Mouse (Mus musculus) heart, embryonic 11.5 days (tissue): Measurements from ENCODE around the gene BC004004. TPM values are rescaled to one million over a fixed set of nuclear protein-coding genes. Genes with fewer than 3 reads are reported as not detected.
"Not testable (repeated sequence)": the region's sequence is repeated elsewhere in the genome, so short reads cannot be mapped to it uniquely, and the experiment has no call there.

Source experiments
- ATAC-seq: fragments of 200-750 bp; cut with Nextera tagmentation; replicated peaks from 2 replicates; pipeline ENCODE4 v1.8.0; 2017; ENCODE audit warnings: moderate library complexity; ENCODE audit not compliant: insufficient number of reproducible peaks, low FRiP score, low TSS enrichment
- H3K27ac ChIP-seq: fragments of 300-500 bp; sonication (generic); 2 replicates; pipeline ENCODE4 v1.5.1; 2014; ENCODE audit warnings: mild to moderate bottlenecking, low read depth, low read length
- H3K27me3 ChIP-seq: fragments of 300-500 bp; sonication (generic); 2 replicates; pipeline ENCODE4 v1.6.1; 2014; ENCODE audit warnings: mild to moderate bottlenecking, low read length, mixed read lengths; ENCODE audit not compliant: control insufficient read depth, insufficient read depth
- H3K36me3 ChIP-seq: fragments of 300-500 bp; sonication (generic); 2 replicates; pipeline ENCODE4 v1.6.1; 2014; ENCODE audit warnings: mild to moderate bottlenecking, low read length, moderate library complexity, mixed read lengths; ENCODE audit not compliant: control insufficient read depth, insufficient read depth
- H3K4me1 ChIP-seq: fragments of 300-500 bp; sonication (generic); 2 replicates; pipeline ENCODE4 v1.6.1; 2014; ENCODE audit warnings: low read length; ENCODE audit not compliant: control insufficient read depth, insufficient read depth
- H3K4me2 ChIP-seq: fragments of 300-500 bp; sonication (generic); 2 replicates; pipeline ENCODE4 v1.6.1; 2014; ENCODE audit warnings: mild to moderate bottlenecking, moderate library complexity
- H3K4me3 ChIP-seq: fragments of 300-500 bp; sonication (generic); 2 replicates; pipeline ENCODE4 v1.5.1; 2014; ENCODE audit warnings: low read depth, low read length
- H3K9ac ChIP-seq: fragments of 300-500 bp; sonication (generic); 2 replicates; pipeline ENCODE4 v1.6.1; 2014; ENCODE audit warnings: mild to moderate bottlenecking, low read depth, low read length, moderate library complexity
- H3K9me3 ChIP-seq: fragments of 300-500 bp; sonication (generic); replicated peaks from 2 replicates; pipeline ENCODE4 v1.6.1; 2016; ENCODE audit warnings: low read length; ENCODE audit not compliant: control insufficient read depth
- WGBS: fragments of 180-500 bp; shearing (Covaris S2); extraction: QIAGEN DNeasy Blood & Tissue Kit; methylation state at CpG from one replicate; pipeline ENCODE4 v1.1.7; 2014; ENCODE audit not compliant: insufficient replicate concordance; 5-methylcytosine and 5-hydroxymethylcytosine counted together
- polyA plus RNA-seq: library from polyadenylated mRNA; unstranded; fragments of >200 nt; fragmentation: Nextera tagmentation; extraction: Ambion mirVana; gene quantifications from 2 replicates; pipeline ENCODE4 v1.2.1, GENCODE M21; 2014

Gene BC004004
- polyA plus RNA-seq, 1 experiment from 2014 or later = 90.6 TPM

DNA sequence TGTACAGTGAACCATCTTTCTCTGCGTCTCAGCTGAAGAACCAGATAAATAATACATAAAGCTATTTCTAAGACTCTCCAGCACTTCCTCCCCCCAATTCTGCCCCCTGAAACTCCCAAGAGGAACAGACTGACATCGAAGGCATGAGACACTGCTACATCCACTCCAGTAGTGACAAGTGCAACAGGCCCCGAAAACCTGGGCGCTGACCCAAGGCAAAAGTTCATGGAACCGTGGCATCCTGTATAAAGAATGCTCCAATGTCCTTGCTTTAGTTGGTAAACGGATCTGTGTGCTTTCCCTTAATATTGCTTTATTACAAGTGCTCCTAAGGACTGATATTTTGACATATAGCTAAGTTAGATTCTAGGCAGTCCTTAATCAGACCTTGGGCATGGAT lies 13.8 kb upstream of the BC004004 start:
- not testable (repeated sequence) for H3K27me3 ChIP-seq, H3K4me3 ChIP-seq, ATAC-seq, H3K9me3 ChIP-seq, H3K9ac ChIP-seq, H3K4me2 ChIP-seq
- 93% methylated on average over 6 of the region's 6 CpGs for WGBS
- Histone ChIP-seq H3K36me3 (peaks cover 19% of the 10 kb centered on the region), H3K4me1 (peaks cover 68% of the 10 kb centered on the region), H3K27ac (peak overlapping the region; percentile 95)

DNA sequence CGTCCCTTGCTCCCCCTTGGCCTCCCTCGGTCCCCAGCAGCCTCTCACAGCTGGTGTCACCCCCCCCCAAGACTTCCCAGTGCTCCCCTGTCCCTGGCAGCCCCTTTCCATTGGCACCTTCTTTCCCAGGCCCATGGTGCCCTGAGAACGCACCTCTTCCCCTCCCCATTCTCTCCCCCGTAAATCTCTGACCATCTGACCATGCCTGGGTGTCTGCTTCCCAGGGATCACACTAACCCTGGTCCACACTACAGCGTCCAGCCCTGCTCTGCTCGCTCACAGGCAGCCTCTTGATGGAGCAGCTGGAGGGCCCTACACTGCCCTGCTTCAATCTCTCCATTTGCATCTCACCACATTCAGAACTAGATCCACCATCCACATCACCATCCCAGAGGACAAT lies 12.1 kb upstream of the BC004004 start:
- peak overlapping the region; percentile 33 for H3K4me2 ChIP-seq
- H3K27ac ChIP-seq = peak overlapping the region; percentile 88
- no peaks in the 10 kb centered on the region for H3K9me3 ChIP-seq
- no peak overlapping the region for H3K4me3 ChIP-seq
- H3K36me3 ChIP-seq = peaks cover 21% of the 10 kb centered on the region
- 66% methylated on average over 6 of the region's 6 CpGs for WGBS
- no peaks in the 10 kb centered on the region for H3K27me3 ChIP-seq
- H3K9ac ChIP-seq = 0 out of 2 replicates have a peak overlapping the region, but pooled peaks have one; percentile 8
- peaks cover 54% of the 10 kb centered on the region for H3K4me1 ChIP-seq
- no peak for ATAC-seq

DNA sequence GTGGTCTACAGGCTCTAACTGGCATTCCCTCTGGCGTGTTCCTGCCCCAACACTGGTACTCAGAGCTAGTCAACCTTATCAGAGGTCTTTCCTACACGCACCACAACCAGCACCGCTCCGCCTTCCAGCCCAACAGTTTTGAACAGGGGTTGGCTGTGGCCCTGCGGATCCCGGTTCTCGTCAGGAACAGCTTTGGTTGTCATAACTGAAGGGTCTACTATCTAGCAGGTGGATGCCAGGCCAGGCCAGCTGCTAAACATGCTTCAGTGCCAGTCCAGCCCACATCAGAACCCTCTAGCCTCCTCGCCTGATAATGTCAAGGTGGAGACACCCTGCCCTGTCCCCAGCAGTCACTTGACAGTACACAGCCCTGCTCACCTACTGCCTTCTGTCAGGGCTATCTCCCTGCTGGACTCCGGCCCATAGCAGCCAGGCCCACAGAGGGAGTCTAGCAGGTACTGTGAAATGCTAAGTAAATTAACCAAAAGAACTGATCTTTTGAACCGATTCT lies 11.5 kb upstream of the BC004004 start:
- Histone ChIP-seq H3K4me2 (peak overlapping the region; percentile 33), H3K36me3 (peaks cover 20% of the 10 kb centered on the region), H3K9me3 (no peaks in the 10 kb centered on the region), H3K27me3 (no peaks in the 10 kb centered on the region), H3K4me1 (peaks cover 49% of the 10 kb centered on the region), H3K9ac (0 out of 2 replicates have a peak overlapping the region, but pooled peaks have one; percentile 8), H3K4me3 (no peak overlapping the region), H3K27ac (peak overlapping the region; percentile 88)
- WGBS = 68% methylated on average over 10 of the region's 10 CpGs
- peak; percentile 65 for ATAC-seq

DNA sequence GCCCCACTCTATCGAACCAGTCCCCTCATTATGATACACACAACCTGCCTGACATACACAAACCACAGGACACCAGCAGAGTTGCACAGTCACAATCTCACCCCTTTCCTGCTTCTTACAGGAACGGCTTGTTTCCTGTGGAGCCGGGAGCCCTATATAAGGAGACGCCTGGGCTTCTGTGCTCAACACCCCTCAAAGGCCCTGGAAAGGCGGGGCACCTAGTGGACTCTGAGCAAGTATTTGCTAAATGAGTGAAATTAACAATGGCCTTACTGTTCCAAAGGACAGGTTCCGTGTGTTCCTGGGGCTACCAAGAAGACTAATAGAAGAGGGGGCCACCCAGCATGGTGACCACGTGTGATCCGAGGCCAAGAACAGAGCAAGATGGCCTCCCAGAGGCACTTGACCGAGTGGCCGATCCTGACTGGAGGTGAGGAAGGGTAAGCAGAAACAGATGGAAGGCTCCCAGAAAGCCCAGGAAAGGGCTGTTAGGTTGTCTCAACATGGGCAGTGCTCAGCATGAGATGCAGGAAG lies 10.5 kb upstream of the BC004004 start:
- no peak overlapping the region for H3K9ac ChIP-seq
- no peaks in the 10 kb centered on the region for H3K27me3 ChIP-seq
- ATAC-seq = no peak
- H3K36me3 ChIP-seq = peaks cover 16% of the 10 kb centered on the region
- peaks cover 49% of the 10 kb centered on the region for H3K4me1 ChIP-seq
- peak overlapping the region; percentile 88 for H3K27ac ChIP-seq
- whole genome bisulfite sequencing = 81% methylated on average over 10 of the region's 10 CpGs
- H3K4me2 ChIP-seq = no peak overlapping the region
- H3K4me3 ChIP-seq = no peak overlapping the region
- no peaks in the 10 kb centered on the region for H3K9me3 ChIP-seq

DNA sequence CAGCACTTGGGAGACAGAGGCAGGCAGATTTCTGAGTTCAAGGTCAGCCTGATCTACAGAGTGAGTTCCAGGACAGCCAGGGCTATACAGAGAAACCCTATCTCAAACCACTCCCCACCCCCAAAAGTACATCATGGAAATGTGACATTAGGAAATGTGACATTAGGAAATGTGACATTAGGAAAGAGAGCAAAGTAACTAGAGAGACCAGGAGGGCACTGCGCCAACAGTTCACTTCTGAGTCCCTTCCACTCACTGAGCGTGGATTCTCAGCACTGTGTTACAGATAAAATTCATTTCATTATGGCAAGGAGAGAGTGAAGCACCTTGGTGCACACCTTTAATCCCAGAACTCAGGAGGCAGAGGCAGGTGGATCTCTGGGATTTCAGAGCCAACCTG lies 9.7 kb upstream of the BC004004 start:
- H3K27ac ChIP-seq = no peak overlapping the region

DNA sequence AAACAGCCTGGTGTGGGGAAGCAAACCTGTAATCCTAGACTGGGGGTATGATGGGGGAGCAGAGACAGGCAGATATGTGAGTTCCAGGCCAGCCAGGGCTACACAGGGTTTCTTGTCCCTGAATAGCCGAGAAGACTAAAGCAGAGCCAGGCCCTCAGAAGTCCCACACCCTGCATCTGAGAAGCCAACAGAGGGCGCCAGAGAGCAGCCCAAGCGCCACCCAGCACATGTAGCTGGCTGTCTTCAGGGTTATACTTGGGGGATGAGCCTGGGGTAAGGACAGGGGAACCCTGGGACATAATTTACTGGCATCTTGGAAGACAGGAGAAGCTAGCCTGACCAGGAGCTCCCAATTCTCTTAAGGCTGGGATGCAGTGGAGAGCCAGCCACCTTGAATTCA lies 9.1 kb upstream of the BC004004 start:
- Histone ChIP-seq H3K4me2 (no peak overlapping the region), H3K27me3 (no peaks in the 10 kb centered on the region), H3K4me1 (peaks cover 46% of the 10 kb centered on the region), H3K27ac (no peak overlapping the region), H3K9ac (no peak overlapping the region), H3K36me3 (peaks cover 16% of the 10 kb centered on the region), H3K9me3 (no peaks in the 10 kb centered on the region), H3K4me3 (no peak overlapping the region)
- WGBS = 9% methylated on average over 3 of the region's 3 CpGs
- no peak for ATAC-seq

More for the DNA sequence above, 9.7 kb upstream of the BC004004 start:
- no peaks in the 10 kb centered on the region for H3K9me3 ChIP-seq
- H3K9ac ChIP-seq = no peak overlapping the region
- no peak for ATAC-seq
- H3K4me1 ChIP-seq = peaks cover 48% of the 10 kb centered on the region
- no peak overlapping the region for H3K4me2 ChIP-seq
- no peaks in the 10 kb centered on the region for H3K27me3 ChIP-seq
- peaks cover 16% of the 10 kb centered on the region for H3K36me3 ChIP-seq
- WGBS = 95% methylated on average over 2 of the region's 2 CpGs
- no peak overlapping the region for H3K4me3 ChIP-seq

DNA sequence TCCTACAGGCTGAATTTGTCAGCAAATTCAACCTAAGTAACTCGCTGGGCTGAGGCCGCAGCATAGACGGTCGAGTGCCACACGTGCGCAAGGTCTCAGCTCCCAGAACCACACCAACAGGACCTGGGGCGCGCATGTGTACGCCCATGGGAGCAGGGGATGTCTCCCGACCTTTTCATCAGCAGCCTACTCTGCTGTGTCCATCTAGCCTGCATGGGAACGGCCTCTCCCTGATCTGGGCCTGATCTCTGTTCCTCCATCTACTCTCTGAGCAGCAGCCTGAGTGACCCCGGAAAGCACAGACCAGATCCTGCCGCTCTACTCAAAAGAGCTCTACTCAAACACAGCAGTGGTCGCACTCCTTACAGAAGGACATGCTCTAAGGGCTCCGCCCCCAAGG lies 8.1 kb upstream of the BC004004 start:
- WGBS = 92% methylated on average over 15 of the region's 15 CpGs
- ATAC-seq = no peak
- no peak overlapping the region for H3K4me2 ChIP-seq

DNA sequence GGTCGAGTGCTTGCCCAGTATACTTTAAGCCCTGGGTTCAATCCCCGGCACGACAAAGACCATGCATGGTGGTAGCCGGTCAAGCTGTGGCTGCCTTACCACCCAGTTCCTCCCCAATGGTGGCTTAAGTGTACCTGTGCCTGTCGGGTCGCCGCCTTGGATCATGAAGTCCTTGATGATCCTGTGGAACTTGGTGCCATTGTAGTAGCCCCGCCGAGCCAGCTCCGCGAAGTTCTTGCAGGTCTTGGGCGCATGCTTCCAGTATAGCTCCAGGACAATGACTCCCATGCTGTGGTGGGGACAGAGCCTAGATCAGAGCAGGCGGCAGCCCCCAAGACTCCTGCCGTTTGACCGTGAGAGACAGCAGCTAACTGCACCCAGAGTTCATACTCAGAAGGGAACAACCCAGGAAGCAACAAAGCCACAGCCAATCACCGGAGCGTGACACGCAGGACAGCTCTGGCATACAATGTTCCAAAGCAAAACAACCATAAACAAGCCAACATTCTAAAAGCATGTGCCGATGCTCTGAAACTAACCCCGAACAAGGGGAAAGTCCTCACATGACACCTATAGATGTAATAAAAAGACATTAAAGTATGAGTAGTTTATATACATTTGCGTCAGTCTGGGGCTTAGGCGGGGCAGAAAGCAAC lies 6.9 kb upstream of the BC004004 start:
- no peak overlapping the region for H3K27ac ChIP-seq
- H3K9ac ChIP-seq = no peak overlapping the region
- 91% methylated on average over 22 of the region's 22 CpGs for WGBS
- peaks cover 31% of the 10 kb centered on the region for H3K4me1 ChIP-seq
- peak overlapping the region; percentile 91 for H3K4me2 ChIP-seq
- H3K27me3 ChIP-seq = no peaks in the 10 kb centered on the region
- no peaks in the 10 kb centered on the region for H3K9me3 ChIP-seq
- no peak overlapping the region for H3K4me3 ChIP-seq
- H3K36me3 ChIP-seq = peaks cover 12% of the 10 kb centered on the region
- no peak for ATAC-seq

More for the DNA sequence above, 8.1 kb upstream of the BC004004 start:
- Histone ChIP-seq H3K27me3 (no peaks in the 10 kb centered on the region), H3K9me3 (no peaks in the 10 kb centered on the region), H3K9ac (no peak overlapping the region), H3K4me3 (no peak overlapping the region), H3K36me3 (peaks cover 16% of the 10 kb centered on the region), H3K27ac (no peak overlapping the region), H3K4me1 (peaks cover 43% of the 10 kb centered on the region)
